Mouse (Mus musculus): ENCODE measurements around the gene Ephx1.
"Not testable (repeated sequence)": the region's sequence is repeated elsewhere in the genome, so short reads cannot be mapped to it uniquely, and the experiment has no call there.

The Ephx1 gene

GRCm38 (mm10) chr1:181014731-181015500, 5.8 kb downstream of the Ephx1 start:
- no peak for DNase-seq (ENCODE audit: extremely low read depth, low read depth, low spot score)

- no peak for DNase-seq (ENCODE audit: extremely low read depth, low read depth, low spot score)
These were observed 7.3 kb downstream of the Ephx1 start for GRCm38 (mm10) chr1:181013446-181013845.

GRCm38 (mm10) chr1:181012416-181012815, 8.3 kb downstream of the Ephx1 start:
- DNase-seq (ENCODE audit: extremely low read depth, low read depth, low spot score), result no peak

- DNase-seq (ENCODE audit: extremely low read depth, low read depth, low spot score), result no peak
These were observed 9.1 kb downstream of the Ephx1 start for GRCm38 (mm10) chr1:181011601-181012000.

- DNase-seq (ENCODE audit: extremely low read depth, low read depth, low spot score), result no peak
These were observed 10.4 kb downstream of the Ephx1 start for GRCm38 (mm10) chr1:181010171-181010932.

- DNase-seq (ENCODE audit: extremely low read depth, low read depth, low spot score), result no peak
These were observed 10.9 kb downstream of the Ephx1 start for GRCm38 (mm10) chr1:181009754-181010153.

GRCm38 (mm10) chr1:181009011-181009590, 11.6 kb downstream of the Ephx1 start:
- no peak for DNase-seq (ENCODE audit: extremely low read depth, low read depth, low spot score)

GRCm38 (mm10) chr1:181008266-181008665, 12.4 kb downstream of the Ephx1 start:
- no peak for DNase-seq (ENCODE audit: extremely low read depth, low read depth, low spot score)

- DNase-seq (ENCODE audit: extremely low read depth, low read depth, low spot score), result no peak
These were observed 12.9 kb downstream of the Ephx1 start for GRCm38 (mm10) chr1:181007831-181008230.

- DNase-seq (ENCODE audit: extremely low read depth, low read depth, low spot score), result no peak
These were observed 15.4 kb downstream of the Ephx1 start for GRCm38 (mm10) chr1:181005331-181005730.

GRCm38 (mm10) chr1:181003790-181004189, 16.9 kb downstream of the Ephx1 start:
- no peak for DNase-seq (ENCODE audit: extremely low read depth, low read depth, low spot score)

- no peak for DNase-seq (ENCODE audit: extremely low read depth, low read depth, low spot score)
These were observed 19.1 kb downstream of the Ephx1 start for GRCm38 (mm10) chr1:181001621-181002020.

- no peak for DNase-seq (ENCODE audit: extremely low read depth, low read depth, low spot score)
These were observed 19.5 kb downstream of the Ephx1 start for GRCm38 (mm10) chr1:181001217-181001616.

- no peak for DNase-seq (ENCODE audit: extremely low read depth, low read depth, low spot score)
These were observed 20.1 kb downstream of the Ephx1 start for GRCm38 (mm10) chr1:181000501-181001092.

- DNase-seq (ENCODE audit: extremely low read depth, low read depth, low spot score), result no peak
These were observed 28.6 kb downstream of the Ephx1 start for GRCm38 (mm10) chr1:180992142-180992541.

GRCm38 (mm10) chr1:180990671-180991070, 30.0 kb downstream of the Ephx1 start:
- DNase-seq (ENCODE audit: extremely low read depth, low read depth, low spot score), result no peak

- DNase-seq (ENCODE audit: extremely low read depth, low read depth, low spot score), result no peak
These were observed 32.9 kb downstream of the Ephx1 start for GRCm38 (mm10) chr1:180987759-180988158.

- no peak for DNase-seq (ENCODE audit: extremely low read depth, low read depth, low spot score)
These were observed 34.0 kb downstream of the Ephx1 start for GRCm38 (mm10) chr1:180986701-180987100.

- not testable (repeated sequence) for DNase-seq (ENCODE audit: extremely low read depth, low read depth, low spot score)
These were observed 39.2 kb downstream of the Ephx1 start for GRCm38 (mm10) chr1:180981298-180982046.

- no peak for DNase-seq (ENCODE audit: extremely low read depth, low read depth, low spot score)
These were observed 40.2 kb downstream of the Ephx1 start for GRCm38 (mm10) chr1:180980464-180980863.

Measured in fat pad, adult 2 months (tissue).